11 mouse cellular contexts compared by ENCODE assay signal in genomic region chr2:4988826-4989424, GRCm38 (mm10). TPM values are rescaled to one million over a fixed set of nuclear protein-coding genes. Genes with fewer than 3 reads are reported as not detected.
DNase-seq lines count a peak whose midpoint lies in the region; ATAC-seq and TF ChIP-seq lines count a peak whose summit lies in the region.
"Had no signal": no experiment of that assay in that cellular context is flagged by ENCODE, and none has a peak within 500 bp of the region (broad histone marks: within the 10 kb centered on the region; RNA-seq: fewer than 3 reads in every experiment).

No protein-coding gene starts in this region.

- H3K9me3 ChIP-seq in forebrain, embryonic 14.5 days (replicated peaks; ENCODE audit: control insufficient read depth, low read length), result no peaks in the 10 kb centered on the region
- H3K9me3 ChIP-seq in forebrain, embryonic 11.5 days (ENCODE audit: control insufficient read depth, low read length), result no peaks in the 10 kb centered on the region
- H3K9me3 ChIP-seq in stomach, postnatal 0 days (ENCODE audit: control insufficient read depth, low read length), result no peaks in the 10 kb centered on the region
- H3K9me3 ChIP-seq: embryonic facial prominence, embryonic 13.5 days; liver, embryonic 13.5 days; neural tube, embryonic 12.5 days had no signal

- H3K9ac ChIP-seq in forebrain, embryonic 14.5 days (ENCODE audit: low read length), result no peak overlapping the region
- no peak overlapping the region for H3K9ac ChIP-seq in forebrain, embryonic 11.5 days (ENCODE audit: low read length)
- H3K9ac ChIP-seq in stomach, postnatal 0 days (ENCODE audit: low read length), result no peak overlapping the region
- H3K9ac ChIP-seq: embryonic facial prominence, embryonic 13.5 days; liver, embryonic 13.5 days; neural tube, embryonic 12.5 days had no signal

- H3K27ac ChIP-seq in forebrain, embryonic 14.5 days (ENCODE audit: low read depth, low read length), result no peak overlapping the region
- no peak overlapping the region for H3K27ac ChIP-seq in forebrain, embryonic 11.5 days (ENCODE audit: low read depth, low read length)
- no peak overlapping the region for H3K27ac ChIP-seq in testis, adult 2 months (ENCODE audit: control insufficient read depth, insufficient read depth, low read depth, low read length)
- H3K27ac ChIP-seq in stomach, postnatal 0 days (replicated peaks), result no peak overlapping the region
- H3K27ac ChIP-seq: embryonic facial prominence, embryonic 13.5 days; liver, embryonic 13.5 days; neural tube, embryonic 12.5 days had no signal

- DNase-seq in forebrain, embryonic 14.5 days (ENCODE audit: low spot score), result peak; percentile 20
- no peak for DNase-seq in forebrain, embryonic 11.5 days (ENCODE audit: low spot score)
- DNase-seq in testis, postnatal 10 days (ENCODE audit: low spot score), result no peak
- DNase-seq in lung, adult 18-20 months, result peak; percentile 15 to 20
- DNase-seq in stomach, postnatal 0 days (ENCODE audit: low spot score), result peak; percentile 52
- no peak for DNase-seq in adrenal gland, adult (ENCODE audit: inconsistent age in 2 of 2, low spot score in 1 of 2)
- DNase-seq in ovary, postnatal 10 days (ENCODE audit: low spot score), result no peak
- DNase-seq: liver, embryonic 13.5 days had no signal

- no peaks in the 10 kb centered on the region for H3K27me3 ChIP-seq in forebrain, embryonic 14.5 days (replicated peaks; ENCODE audit: control insufficient read depth, insufficient read depth, low read length)
- H3K27me3 ChIP-seq in forebrain, embryonic 11.5 days (ENCODE audit: control insufficient read depth, insufficient read depth, low read length), result no peaks in the 10 kb centered on the region
- H3K27me3 ChIP-seq in testis, adult 2 months (ENCODE audit: control insufficient read depth, insufficient read depth, low read length), result no peaks in the 10 kb centered on the region
- H3K27me3 ChIP-seq in stomach, postnatal 0 days (ENCODE audit: control insufficient read depth, insufficient read depth, low read length), result no peaks in the 10 kb centered on the region
- H3K27me3 ChIP-seq: embryonic facial prominence, embryonic 13.5 days; liver, embryonic 13.5 days; neural tube, embryonic 12.5 days had no signal

- ATAC-seq in forebrain, embryonic 14.5 days, result no peak
- no peak for ATAC-seq in forebrain, embryonic 11.5 days (replicated peaks; ENCODE audit: low FRiP score)
- ATAC-seq in stomach, postnatal 0 days (ENCODE audit: low FRiP score, low TSS enrichment), result no peak

- no peak for TF ChIP-seq EP300 in stomach, postnatal 0 days (optimal IDR thresholded peaks at IDR 0.05)

- H3K4me1 ChIP-seq in forebrain, embryonic 14.5 days (ENCODE audit: control insufficient read depth, insufficient read depth, low read length), result no peaks in the 10 kb centered on the region
- H3K4me1 ChIP-seq in forebrain, embryonic 11.5 days (replicated peaks; ENCODE audit: control insufficient read depth, insufficient read depth, low read length), result no peaks in the 10 kb centered on the region
- H3K4me1 ChIP-seq in testis, adult 2 months (ENCODE audit: control insufficient read depth, insufficient read depth, low read length), result no peaks in the 10 kb centered on the region
- no peaks in the 10 kb centered on the region for H3K4me1 ChIP-seq in stomach, postnatal 0 days (replicated peaks; ENCODE audit: control insufficient read depth, insufficient read depth)
- H3K4me1 ChIP-seq: liver, embryonic 13.5 days; neural tube, embryonic 12.5 days had no signal

- TF ChIP-seq CTCF in testis, adult 2 months (IDR thresholded peaks at IDR 0.05; ENCODE audit: control insufficient read depth, insufficient read depth, insufficient replicate concordance, low read depth, low read length), result peak; percentile 22; the same call in 1 of the 2 replicates
- peak; percentile 58 for TF ChIP-seq CTCF in stomach, postnatal 0 days (IDR thresholded peaks at IDR 0.05; ENCODE audit: low read depth)

- H3K4me2 ChIP-seq in forebrain, embryonic 14.5 days (ENCODE audit: low read length), result no peak overlapping the region
- no peak overlapping the region for H3K4me2 ChIP-seq in forebrain, embryonic 11.5 days (ENCODE audit: low read depth, low read length, severe bottlenecking)
- H3K4me2 ChIP-seq in stomach, postnatal 0 days (replicated peaks; ENCODE audit: low read depth), result no peak overlapping the region
- H3K4me2 ChIP-seq: embryonic facial prominence, embryonic 13.5 days; liver, embryonic 13.5 days; neural tube, embryonic 12.5 days had no signal

- H3K36me3 ChIP-seq in forebrain, embryonic 14.5 days (ENCODE audit: control insufficient read depth, insufficient read depth, low read length), result peaks cover 17% of the 10 kb centered on the region; the same call in 1 of the 2 replicates
- H3K36me3 ChIP-seq in forebrain, embryonic 11.5 days (ENCODE audit: control insufficient read depth, insufficient read depth, low read length), result peaks cover 4% of the 10 kb centered on the region; the same call in 1 of the 2 replicates
- no peaks in the 10 kb centered on the region for H3K36me3 ChIP-seq in testis, adult 2 months (ENCODE audit: control insufficient read depth, insufficient read depth, low read length)
- 0 out of 2 replicates have a peak, but pooled peaks cover 2% of the 10 kb centered on the region for H3K36me3 ChIP-seq in stomach, postnatal 0 days (ENCODE audit: control insufficient read depth, insufficient read depth, low read length)

- 76% methylated on average over 11 of the region's 11 CpGs for WGBS in forebrain, embryonic 14.5 days
- WGBS in forebrain, embryonic 11.5 days, result 78% methylated on average over 11 of the region's 11 CpGs
- WGBS in stomach, postnatal 0 days, result 76% methylated on average over 11 of the region's 11 CpGs

- H3K4me3 ChIP-seq in forebrain, embryonic 14.5 days (ENCODE audit: low read depth, low read length), result no peak overlapping the region
- H3K4me3 ChIP-seq in forebrain, embryonic 11.5 days (ENCODE audit: low read depth, low read length), result no peak overlapping the region
- no peak overlapping the region for H3K4me3 ChIP-seq in testis, adult 2 months (ENCODE audit: control insufficient read depth, low read depth, low read length)
- H3K4me3 ChIP-seq in stomach, postnatal 0 days (ENCODE audit: low read depth, low read length), result no peak overlapping the region
- H3K4me3 ChIP-seq: embryonic facial prominence, embryonic 13.5 days; liver, embryonic 13.5 days; neural tube, embryonic 12.5 days had no signal

- TF ChIP-seq POLR2A in testis, adult 2 months (IDR thresholded peaks at IDR 0.05; ENCODE audit: control insufficient read depth, low read depth, low read length), result no peak

RNA-seq across cellular contexts. Expression of gene Ucma, which starts 13.0 kb away (rescaled TPM):
- polyA plus RNA-seq in forebrain, embryonic 14.5 days (2014; fragmentation: Nextera tagmentation; extraction: Ambion mirVana), result 0.34 and 0.48 TPM in 2 replicates
- polyA plus RNA-seq in forebrain, embryonic 11.5 days (2014; fragmentation: Nextera tagmentation; extraction: Ambion mirVana), result 0.48 and 0.61 TPM in 2 replicates
- polyA plus RNA-seq in testis, adult 2 months (2012; rRNA removed), result 0.20 TPM in 1 of 2 replicates, not detected in the other
- polyA plus RNA-seq in stomach, postnatal 0 days (2015; fragmentation: Nextera tagmentation; extraction: Ambion mirVana), result not detected in 2 replicates
- polyA plus RNA-seq: liver, embryonic 13.5 days; neural tube, embryonic 12.5 days had no signal

RNA-seq across cellular contexts. Expression of gene Mcm10, which starts 23.7 kb away (rescaled TPM):
- 14.8 and 17.9 TPM in 2 replicates for polyA plus RNA-seq in forebrain, embryonic 14.5 days (2014; fragmentation: Nextera tagmentation; extraction: Ambion mirVana)
- polyA plus RNA-seq in forebrain, embryonic 11.5 days (2014; fragmentation: Nextera tagmentation; extraction: Ambion mirVana), result 66.0 and 67.5 TPM in 2 replicates
- 4.1 and 4.4 TPM in 2 replicates for polyA plus RNA-seq in testis, adult 2 months (2012; rRNA removed)
- 6.1 and 6.8 TPM in 2 replicates for polyA plus RNA-seq in stomach, postnatal 0 days (2015; fragmentation: Nextera tagmentation; extraction: Ambion mirVana)

Comparison
In these comparisons a context has a peak if more than half of its experiments do, and no peak if none do; other contexts are left out.
1. DNase-seq: peak in forebrain, embryonic 14.5 days (single experiment), lung, adult 18-20 months (2 of 2) and stomach, postnatal 0 days (single experiment); none in forebrain, embryonic 11.5 days (single experiment), testis, postnatal 10 days (single experiment), adrenal gland, adult (0 of 2) and ovary, postnatal 10 days (single experiment).